Mouse (Mus musculus) adipose tissue, adult 10 weeks (tissue): ENCODE results near the gene Fgf2. TPM values are rescaled to one million over a fixed set of nuclear protein-coding genes. Genes with fewer than 3 reads are reported as not detected.

ENCODE experiments used
- polyA plus RNA-seq: library from polyadenylated mRNA; stranded (reverse); fragments of 350-450 nt; fragmentation: Illumina TruSeq; extraction: RNeasy Lipid Tissue Mini Kit (QIAGEN cat#74804); gene quantifications from one replicate; pipeline ENCODE4 v1.2.3, GENCODE M21; 2014; ENCODE audit warnings: low read depth, low replicate concordance

The Fgf2 gene
- polyA plus RNA-seq = 14.8 TPM

DNA sequence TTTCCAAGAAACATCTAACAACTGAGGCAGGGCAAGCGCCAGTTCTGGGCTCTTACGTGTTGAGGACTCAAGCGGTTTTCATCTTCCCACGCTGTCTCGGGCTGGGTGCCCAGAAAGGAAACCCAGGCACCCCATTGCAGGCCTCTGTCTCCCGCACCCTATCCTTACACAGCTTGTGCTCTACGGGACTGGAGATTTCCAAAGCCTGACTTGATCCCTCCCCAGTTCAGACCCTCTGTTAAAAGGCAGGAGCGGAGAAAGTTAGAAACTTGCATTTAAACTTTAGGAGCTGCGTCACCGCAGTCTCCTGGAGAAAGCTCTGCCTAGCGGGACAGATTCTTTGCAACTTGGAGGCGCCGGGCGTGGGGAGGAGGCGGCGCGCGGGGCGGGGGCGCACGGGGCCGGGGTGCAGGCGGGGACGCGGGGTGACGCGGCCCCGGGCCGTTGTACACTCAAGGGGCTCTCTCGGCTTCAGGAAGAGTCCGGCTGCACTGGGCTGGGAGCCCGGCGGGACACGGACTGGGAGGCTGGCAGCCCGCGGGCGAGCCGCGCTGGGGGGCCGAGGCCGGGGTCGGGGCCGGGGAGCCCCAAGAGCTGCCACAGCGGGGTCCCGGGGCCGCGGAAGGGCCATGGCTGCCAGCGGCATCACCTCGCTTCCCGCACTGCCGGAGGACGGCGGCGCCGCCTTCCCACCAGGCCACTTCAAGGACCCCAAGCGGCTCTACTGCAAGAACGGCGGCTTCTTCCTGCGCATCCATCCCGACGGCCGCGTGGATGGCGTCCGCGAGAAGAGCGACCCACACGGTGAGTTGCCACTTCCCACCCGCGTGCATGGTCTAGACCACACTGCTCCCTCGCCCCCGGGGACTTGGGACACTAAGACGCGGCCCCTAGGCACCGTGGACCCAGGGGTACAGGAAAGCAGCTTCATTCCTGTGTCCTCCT lies at the start of gene Fgf2:
Gene Fgf2, plus strand, starts transcription at position 126 of the 945 bp plus-strand sequence.

DNA sequence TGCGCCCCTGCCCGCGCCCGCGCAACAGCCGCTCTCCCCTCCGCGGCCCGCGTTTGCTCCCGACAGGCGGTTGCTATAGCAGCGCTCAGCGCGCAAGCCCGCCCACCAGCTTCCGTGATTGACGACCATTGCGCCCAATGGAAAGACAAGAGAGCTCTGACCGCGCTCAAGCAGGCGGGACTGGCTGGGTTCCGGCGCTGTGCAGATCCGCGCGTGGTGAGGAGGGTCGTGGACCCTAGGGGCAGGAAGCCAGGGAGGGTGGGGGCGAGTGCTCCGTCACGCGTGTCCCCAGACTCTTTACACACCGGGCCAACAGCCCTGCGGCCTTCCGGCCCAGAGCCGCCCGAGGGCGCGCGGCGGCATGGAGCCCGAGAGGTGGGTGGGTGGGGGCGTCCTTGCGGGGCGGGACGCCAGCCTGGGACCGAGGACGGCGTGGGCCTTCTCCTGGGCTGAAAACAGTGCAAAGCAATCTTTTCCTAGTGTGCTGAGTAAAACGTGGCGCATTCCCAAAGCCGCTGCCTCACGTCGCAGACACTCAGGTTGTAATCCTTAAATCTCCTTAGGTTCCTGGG lies 35.7 kb upstream of the Fgf2 start, which contains the start of the genes Bbs12 and Cetn4:
Gene Bbs12, plus strand, starts transcription at position 185 of the 572 bp plus-strand sequence.
Gene Cetn4, minus strand, starts transcription at position 339 of the 572 bp plus-strand sequence.

DNA sequence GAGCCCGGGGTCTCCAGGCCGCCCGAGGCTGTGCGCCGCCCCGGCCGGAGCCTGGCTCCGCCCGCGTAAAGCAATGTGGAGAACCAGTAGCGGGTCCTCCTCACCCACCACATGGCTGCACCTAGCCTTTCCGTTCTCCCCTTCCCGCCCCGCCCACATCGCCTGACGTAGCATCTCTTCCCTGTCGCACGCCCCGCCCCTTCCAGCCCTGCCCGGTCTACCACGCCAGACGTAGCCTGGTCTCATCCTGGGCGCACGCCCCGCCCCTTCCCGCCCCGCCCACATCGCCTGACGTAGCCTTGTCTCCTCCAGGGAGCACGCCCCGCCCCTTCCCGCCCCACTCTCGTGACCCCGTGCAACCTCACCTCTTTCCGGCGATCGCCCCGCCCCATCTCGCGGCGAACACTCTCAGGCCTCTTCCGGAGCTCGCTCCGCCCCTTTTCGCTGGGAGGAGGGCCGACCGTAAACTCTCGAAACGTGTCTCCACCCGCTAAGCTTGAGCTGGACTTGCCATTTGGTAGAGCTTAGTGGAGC lies 71.4 kb downstream of the Fgf2 start, which contains the start of gene Spata5:
Gene Spata5, plus strand, starts transcription at position 439 of the 534 bp plus-strand sequence.

DNA sequence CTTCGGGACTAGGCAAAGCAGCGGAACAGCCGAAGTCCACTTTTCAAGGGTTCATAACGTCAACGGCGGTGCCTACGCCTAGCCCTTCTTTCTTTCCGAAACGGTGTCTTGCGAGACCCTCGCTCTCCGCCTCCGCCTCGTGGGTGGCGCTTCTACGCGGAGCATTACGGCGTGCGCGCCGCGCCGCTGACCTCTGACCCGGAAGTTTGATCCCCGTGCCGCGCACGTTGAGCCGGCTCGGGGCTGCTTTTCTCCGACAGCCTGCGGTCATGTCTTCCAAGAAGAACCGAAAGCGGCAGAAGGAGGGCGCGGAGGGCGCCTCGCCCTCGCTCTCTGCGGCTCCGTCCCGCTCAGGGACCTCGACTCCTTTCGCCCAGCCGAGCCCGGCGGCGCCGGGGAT lies 71.9 kb downstream of the Fgf2 start, which contains the start of gene Nudt6:
Gene Nudt6, minus strand, starts transcription at position 140 of the 400 bp plus-strand sequence.

Other genes with a start within 250 kb of the Fgf2 start
- not detected for gene Il2, start 222.4 kb upstream of the Fgf2 start, polyA plus RNA-seq
- gene Il21, start 115.7 kb upstream of the Fgf2 start, polyA plus RNA-seq = not detected
- gene Bbs12, start 35.8 kb upstream of the Fgf2 start, polyA plus RNA-seq = 6.2 TPM
- gene Cetn4, start 35.6 kb upstream of the Fgf2 start, polyA plus RNA-seq = 17.5 TPM
- gene Spata5, start 71.5 kb downstream of the Fgf2 start, polyA plus RNA-seq = 14.4 TPM
- 16.7 TPM for gene Nudt6, start 71.9 kb downstream of the Fgf2 start, polyA plus RNA-seq